Comparison of ENCODE assay signal across 8 mouse cellular contexts in the genomic region with DNA sequence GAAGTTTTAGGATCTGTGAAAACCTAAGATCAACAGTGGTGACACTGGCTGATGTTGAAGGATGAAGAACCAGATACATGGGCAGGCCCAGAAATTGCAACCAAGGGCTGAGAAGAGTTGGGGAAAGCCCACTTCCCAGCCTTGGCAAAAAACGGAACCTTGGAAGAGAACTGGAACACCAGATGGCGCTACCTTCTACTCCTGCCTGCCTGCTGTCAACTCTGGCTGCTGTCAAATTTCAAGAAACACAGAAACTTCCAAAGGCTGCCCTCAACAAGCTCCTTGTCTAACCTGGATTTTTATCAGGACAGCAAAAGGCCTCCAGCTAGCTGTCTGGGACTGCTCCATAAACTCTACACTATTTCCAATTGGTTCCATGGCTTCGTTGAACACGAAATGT. TPM values are rescaled to one million over a fixed set of nuclear protein-coding genes. Genes with fewer than 3 reads are reported as not detected.
DNase-seq lines count a peak whose midpoint lies in the region; ATAC-seq and TF ChIP-seq lines count a peak whose summit lies in the region.

No protein-coding gene starts in this region.

- peaks cover 7% of the 10 kb centered on the region; the same call in 1 of the 2 replicates for H3K36me3 ChIP-seq in limb, embryonic 14.5 days (ENCODE audit: control insufficient read depth, insufficient read depth, low read length)
- peaks cover 6% of the 10 kb centered on the region for H3K36me3 ChIP-seq in midbrain, embryonic 13.5 days
- no peaks in the 10 kb centered on the region for H3K36me3 ChIP-seq in thymus, adult 2 months (ENCODE audit: control insufficient read depth, insufficient read depth, low read length)

- no peak for TF ChIP-seq CTCF in thymus, adult 2 months (IDR thresholded peaks at IDR 0.05; ENCODE audit: borderline replicate concordance, control insufficient read depth, extremely low read depth, insufficient read depth, low read length, poor library complexity)

- peak overlapping the region; percentile 96 for H3K4me2 ChIP-seq in limb, embryonic 14.5 days (replicated peaks; ENCODE audit: low read depth, low read length, severe bottlenecking)
- peak overlapping the region; percentile 96 for H3K4me2 ChIP-seq in midbrain, embryonic 13.5 days (replicated peaks)

- no peaks in the 10 kb centered on the region for H3K27me3 ChIP-seq in limb, embryonic 14.5 days (ENCODE audit: control insufficient read depth, insufficient read depth, low read length)
- H3K27me3 ChIP-seq in midbrain, embryonic 13.5 days: peaks cover 20% of the 10 kb centered on the region
- H3K27me3 ChIP-seq in thymus, adult 2 months (ENCODE audit: control insufficient read depth, insufficient read depth, low read length): no peaks in the 10 kb centered on the region

- H3K9me3 ChIP-seq in limb, embryonic 14.5 days (ENCODE audit: control insufficient read depth, low read length): no peaks in the 10 kb centered on the region
- no peaks in the 10 kb centered on the region for H3K9me3 ChIP-seq in midbrain, embryonic 13.5 days

- H3K4me3 ChIP-seq in limb, embryonic 14.5 days (replicated peaks; ENCODE audit: low read length): peak overlapping the region; percentile 73; the same call in 1 of the 2 replicates
- H3K4me3 ChIP-seq in midbrain, embryonic 13.5 days (replicated peaks): peak overlapping the region; percentile 86
- H3K4me3 ChIP-seq in thymus, adult 2 months (ENCODE audit: control insufficient read depth, insufficient read depth, low read length): peak overlapping the region; percentile 80

- ATAC-seq in limb, embryonic 14.5 days (ENCODE audit: low FRiP score, low read depth): no peak
- ATAC-seq in midbrain, embryonic 13.5 days: no peak

- H3K4me1 ChIP-seq in limb, embryonic 14.5 days (ENCODE audit: control insufficient read depth, insufficient read depth, low read length): 0 out of 2 replicates have a peak, but pooled peaks cover 5% of the 10 kb centered on the region
- H3K4me1 ChIP-seq in midbrain, embryonic 13.5 days (replicated peaks): peaks cover 11% of the 10 kb centered on the region
- peaks cover 4% of the 10 kb centered on the region; the same call in 1 of the 2 replicates for H3K4me1 ChIP-seq in thymus, adult 2 months (replicated peaks; ENCODE audit: control insufficient read depth, insufficient read depth, low read length)

- WGBS in limb, embryonic 14.5 days: 12% methylated on average over 4 of the region's 4 CpGs
- 13% methylated on average over 4 of the region's 4 CpGs for WGBS in midbrain, embryonic 13.5 days
- 11% methylated on average over 4 of the region's 4 CpGs for WGBS in thymus, adult 2 months

- H3K27ac ChIP-seq in limb, embryonic 14.5 days (replicated peaks; ENCODE audit: low read depth, low read length): no peak overlapping the region
- no peak overlapping the region for H3K27ac ChIP-seq in midbrain, embryonic 13.5 days
- peak overlapping the region; percentile 33; the same call in 1 of the 2 replicates for H3K27ac ChIP-seq in thymus, adult 2 months (ENCODE audit: control insufficient read depth, insufficient read depth, low read length)

- TF ChIP-seq POLR2A in limb, embryonic 14.5 days (IDR thresholded peaks at IDR 0.05; ENCODE audit: borderline replicate concordance, extremely low read depth, insufficient read depth, insufficient read length): no peak
- TF ChIP-seq POLR2A in thymus, adult 2 months (IDR thresholded peaks at IDR 0.05; ENCODE audit: control insufficient read depth, extremely low read depth, insufficient read depth, low read length, poor library complexity): no peak

- no peak overlapping the region for H3K9ac ChIP-seq in limb, embryonic 14.5 days (ENCODE audit: low read depth, low read length, severe bottlenecking)
- H3K9ac ChIP-seq in midbrain, embryonic 13.5 days (replicated peaks): no peak overlapping the region

- DNase-seq in ovary, postnatal 36 days (ENCODE audit: low spot score): peak; percentile 29
- no peak for DNase-seq in ovary, postnatal 10 days (ENCODE audit: low spot score)
- DNase-seq in cerebellum, postnatal 10 days: peak; percentile 71 to 78
- DNase-seq in heart, adult 18-20 months: peak; percentile 57 to 79
- peak; percentile 68 for DNase-seq in kidney, adult 18-20 months
- peak; percentile 56 for DNase-seq in limb, embryonic 14.5 days (ENCODE audit: low spot score)
- DNase-seq in thymus, adult 2 months: peak; percentile 44

RNA-seq across cellular contexts. Expression of gene Nagpa, which starts 1.1 kb away (rescaled TPM):
- total RNA-seq in heart, adult 18-20 months (2021): 10 to 100 TPM; 12.0 to 14.5 TPM
- 16.3 and 23.2 TPM in 2 replicates for polyA plus RNA-seq in limb, embryonic 14.5 days (2012; rRNA removed)
- polyA plus RNA-seq in limb, embryonic 14.5 days (2014; fragmentation: Nextera tagmentation; extraction: Ambion mirVana): 17.0 and 17.2 TPM in 2 replicates
- polyA plus RNA-seq in midbrain, embryonic 13.5 days (2015; fragmentation: Nextera tagmentation; extraction: Ambion mirVana): 8.6 and 10.1 TPM in 2 replicates
- polyA plus RNA-seq in thymus, adult 2 months (2012; rRNA removed): 54.8 and 59.7 TPM in 2 replicates

RNA-seq across cellular contexts. Expression of gene AU021092, which starts 19.4 kb away (rescaled TPM):
- 10 to 100 TPM; 14.3 to 19.3 TPM for total RNA-seq in heart, adult 18-20 months (2021)
- polyA plus RNA-seq in limb, embryonic 14.5 days (2012; rRNA removed): 2.9 and 3.0 TPM in 2 replicates
- 2.5 and 2.9 TPM in 2 replicates for polyA plus RNA-seq in limb, embryonic 14.5 days (2014; fragmentation: Nextera tagmentation; extraction: Ambion mirVana)
- polyA plus RNA-seq in midbrain, embryonic 13.5 days (2015; fragmentation: Nextera tagmentation; extraction: Ambion mirVana): 11.7 and 12.2 TPM in 2 replicates
- polyA plus RNA-seq in thymus, adult 2 months (2012; rRNA removed): 1.9 and 2.8 TPM in 2 replicates

RNA-seq across cellular contexts. Expression of gene Alg1, which starts 30.7 kb away (rescaled TPM):
- 10 to 100 TPM; 12.8 to 13.3 TPM for total RNA-seq in heart, adult 18-20 months (2021)
- 59.0 and 66.7 TPM in 2 replicates for polyA plus RNA-seq in limb, embryonic 14.5 days (2012; rRNA removed)
- polyA plus RNA-seq in limb, embryonic 14.5 days (2014; fragmentation: Nextera tagmentation; extraction: Ambion mirVana): 34.8 and 36.0 TPM in 2 replicates
- 30.8 and 35.3 TPM in 2 replicates for polyA plus RNA-seq in midbrain, embryonic 13.5 days (2015; fragmentation: Nextera tagmentation; extraction: Ambion mirVana)
- polyA plus RNA-seq in thymus, adult 2 months (2012; rRNA removed): 61.7 and 71.7 TPM in 2 replicates

RNA-seq across cellular contexts. Expression of gene Eef2kmt, which starts 53.1 kb away (rescaled TPM):
- total RNA-seq in heart, adult 18-20 months (2021): 1 to 10 TPM; 8.7 to 9.8 TPM
- polyA plus RNA-seq in limb, embryonic 14.5 days (2012; rRNA removed): 36.1 and 42.7 TPM in 2 replicates
- 26.7 and 28.3 TPM in 2 replicates for polyA plus RNA-seq in limb, embryonic 14.5 days (2014; fragmentation: Nextera tagmentation; extraction: Ambion mirVana)
- 8.1 and 8.5 TPM in 2 replicates for polyA plus RNA-seq in midbrain, embryonic 13.5 days (2015; fragmentation: Nextera tagmentation; extraction: Ambion mirVana)
- polyA plus RNA-seq in thymus, adult 2 months (2012; rRNA removed): 32.2 and 34.6 TPM in 2 replicates

RNA-seq across cellular contexts. Expression of gene Sec14l5, which starts 55.8 kb away (rescaled TPM):
- under 1 TPM; 0.55 to 0.72 TPM for total RNA-seq in heart, adult 18-20 months (2021)
- 0.45 and 0.61 TPM in 2 replicates for polyA plus RNA-seq in limb, embryonic 14.5 days (2012; rRNA removed)
- 0.10 and 0.12 TPM in 2 replicates for polyA plus RNA-seq in limb, embryonic 14.5 days (2014; fragmentation: Nextera tagmentation; extraction: Ambion mirVana)
- 0.98 and 1.1 TPM in 2 replicates for polyA plus RNA-seq in midbrain, embryonic 13.5 days (2015; fragmentation: Nextera tagmentation; extraction: Ambion mirVana)
- 1.5 and 2.0 TPM in 2 replicates for polyA plus RNA-seq in thymus, adult 2 months (2012; rRNA removed)
